Mouse (Mus musculus) C2C12 (cell line): ENCODE measurements at regions not wholly inside any gene's neighbourhood (a gene's known extent, or its start where the extent isn't known, plus 50 kb on each side); places are given as distances from the start of the nearest gene placed in this dataset.

Experiments
- CTCF ChIP-seq: IDR thresholded peaks from one replicate; pipeline ENCODE4 v1.5.1; 2011; ENCODE audit not compliant: control insufficient read depth, insufficient read depth, insufficient read length
- FOSL1 ChIP-seq: IDR thresholded peaks from one replicate; pipeline ENCODE4 v1.8.0; 2011; ENCODE audit warnings: mild to moderate bottlenecking, low read length; ENCODE audit not compliant: poor library complexity, insufficient read depth, severe bottlenecking
- USF1 ChIP-seq: IDR thresholded peaks from one replicate; pipeline ENCODE4 v1.6.1; 2011; ENCODE audit warnings: low read depth, mild to moderate bottlenecking, control low read depth, moderate library complexity

GRCm38 (mm10) chr7:70168080-70168479 is 198.5 kb downstream of the Nr2f2 start:
- TF ChIP-seq CTCF (no peak), FOSL1 (no peak), USF1 (no peak)
